Mouse (Mus musculus) hindbrain, postnatal 0 days (tissue): ENCODE results near the gene Gm5415. TPM values are rescaled to one million over a fixed set of nuclear protein-coding genes. Genes with fewer than 3 reads are reported as not detected.
"Not testable (repeated sequence)": the region's sequence is repeated elsewhere in the genome, so short reads cannot be mapped to it uniquely, and the experiment has no call there.

ENCODE experiments used
- ATAC-seq: fragments of 200-750 bp; cut with Nextera tagmentation; 2 replicates; pipeline ENCODE4 v1.8.0; 2017; ENCODE audit warnings: mild to moderate bottlenecking, moderate TSS enrichment, moderate library complexity
- DNase-seq: peaks from one replicate; pipeline ENCODE4 v3.0.0-alpha.2; 2015; ENCODE audit warnings: low spot score
- H3K27ac ChIP-seq: fragments of 300-500 bp; sonication (generic); 2 replicates; pipeline ENCODE4 v1.5.1; 2014; ENCODE audit warnings: mild to moderate bottlenecking
- H3K27me3 ChIP-seq: fragments of 300-500 bp; sonication (generic); 2 replicates; pipeline ENCODE4 v1.6.1; 2014; ENCODE audit warnings: low read length, mixed read lengths; ENCODE audit not compliant: insufficient read depth
- H3K36me3 ChIP-seq: fragments of 300-500 bp; sonication (generic); 2 replicates; pipeline ENCODE4 v1.6.1; 2014; ENCODE audit warnings: low read length, mixed read lengths; ENCODE audit not compliant: insufficient read depth
- H3K4me1 ChIP-seq: fragments of 300-500 bp; sonication (generic); 2 replicates; pipeline ENCODE4 v1.6.1; 2014; ENCODE audit warnings: antibody characterized with exemption, low read length, mixed read lengths; ENCODE audit not compliant: insufficient read depth
- H3K4me2 ChIP-seq: fragments of 300-500 bp; sonication (generic); 2 replicates; pipeline ENCODE4 v1.6.1; 2014; ENCODE audit warnings: low read depth, mild to moderate bottlenecking, low read length, moderate library complexity, mixed read lengths
- H3K4me3 ChIP-seq: fragments of 300-500 bp; sonication (generic); 2 replicates; pipeline ENCODE4 v1.5.1; 2014; ENCODE audit warnings: low read length
- H3K9ac ChIP-seq: fragments of 300-500 bp; sonication (generic); replicated peaks from 2 replicates; pipeline ENCODE4 v1.6.1; 2014; ENCODE audit warnings: mild to moderate bottlenecking, low read length, moderate library complexity, mixed read lengths
- H3K9me3 ChIP-seq: fragments of 300-500 bp; sonication (generic); 2 replicates; pipeline ENCODE4 v1.6.1; 2016; ENCODE audit warnings: low read length, mixed read lengths
- CTCF ChIP-seq: IDR thresholded peaks from 2 replicates; pipeline ENCODE4 v1.5.1; 2016; ENCODE audit warnings: antibody characterized with exemption, control low read depth, low read depth
- WGBS: fragments of 180-500 bp; shearing (Covaris S2); extraction: QIAGEN DNeasy Blood & Tissue Kit; methylation state at CpG from one replicate; pipeline ENCODE4 v1.1.7; 2014; 5-methylcytosine and 5-hydroxymethylcytosine counted together
- polyA plus RNA-seq: library from polyadenylated mRNA; unstranded; fragments of >200 nt; fragmentation: Nextera tagmentation; extraction: Ambion mirVana; gene quantifications from 2 replicates; pipeline ENCODE4 v1.2.1, GENCODE M21; 2015
- total RNA-seq: library from RNA; depleted of rRNA; stranded (reverse); fragments of >200 nt; gene quantifications from 2 replicates; pipeline ENCODE4 v1.2.3, GENCODE M21; 2014; rRNA removed

Gene Gm5415
- total RNA-seq (0.05 TPM in 1 of 2 replicates, not detected in the other), polyA plus RNA-seq (0.19 and 0.20 TPM in 2 replicates)

DNA sequence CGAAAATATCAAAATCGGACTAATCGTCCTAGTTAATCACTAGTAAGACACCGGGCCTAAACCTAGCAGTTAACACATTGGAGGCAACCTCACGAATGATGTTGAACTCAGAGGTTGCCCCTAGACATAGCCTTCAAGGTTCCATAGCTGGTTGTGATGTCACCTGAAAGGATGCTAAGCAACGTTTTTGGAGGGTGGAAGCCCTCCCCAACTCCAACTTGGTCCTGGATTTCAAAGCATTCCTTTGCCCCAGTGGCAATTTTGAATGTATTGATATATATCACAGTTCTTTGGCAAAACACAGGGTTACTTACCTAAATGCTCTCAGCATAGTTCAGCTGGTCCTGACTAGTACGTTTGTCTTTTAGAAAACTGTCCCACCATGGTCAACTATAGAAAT is at the start of gene Gm5415:
TSS of gene Gm5415 (minus strand) at position 101 of the 400 bp plus-strand sequence.
- H3K4me2 ChIP-seq, H3K36me3 ChIP-seq, H3K4me1 ChIP-seq, H3K27ac ChIP-seq, ATAC-seq, H3K9ac ChIP-seq, DNase-seq, H3K4me3 ChIP-seq, H3K27me3 ChIP-seq, H3K9me3 ChIP-seq: not testable (repeated sequence)
- 74% methylated on average over 2 of the region's 7 CpGs for WGBS

DNA sequence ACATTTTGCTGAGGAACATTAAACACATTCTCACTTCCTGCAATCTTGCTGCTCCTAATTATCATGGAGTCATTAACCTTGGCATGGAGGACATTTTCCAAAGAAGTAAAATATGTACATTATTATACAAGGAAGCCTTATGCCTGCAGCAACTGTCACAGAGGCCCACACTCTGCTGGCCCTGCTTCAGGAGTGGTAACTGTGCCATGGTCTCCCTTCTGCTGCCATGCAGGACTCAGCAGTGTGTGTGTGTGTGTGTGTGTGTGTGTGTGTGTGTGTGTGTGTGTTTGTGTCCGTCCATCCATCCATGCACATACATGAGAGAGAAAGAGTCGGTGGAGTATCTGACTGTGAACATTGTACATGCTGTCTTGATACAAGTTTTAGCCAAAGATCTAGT is 21.8 kb upstream of the Gm5415 start:
- WGBS = 76% methylated on average over 2 of the region's 2 CpGs
- no peak for TF ChIP-seq CTCF
- no peaks in the 10 kb centered on the region for H3K4me1 ChIP-seq
- DNase-seq (no peak), ATAC-seq (no peak)
- no peaks in the 10 kb centered on the region for H3K9me3 ChIP-seq
- no peaks in the 10 kb centered on the region for H3K36me3 ChIP-seq
- no peak overlapping the region for H3K4me3 ChIP-seq
- no peak overlapping the region for H3K4me2 ChIP-seq
- no peak overlapping the region for H3K27ac ChIP-seq
- H3K27me3 ChIP-seq = no peaks in the 10 kb centered on the region
- no peak overlapping the region for H3K9ac ChIP-seq

DNA sequence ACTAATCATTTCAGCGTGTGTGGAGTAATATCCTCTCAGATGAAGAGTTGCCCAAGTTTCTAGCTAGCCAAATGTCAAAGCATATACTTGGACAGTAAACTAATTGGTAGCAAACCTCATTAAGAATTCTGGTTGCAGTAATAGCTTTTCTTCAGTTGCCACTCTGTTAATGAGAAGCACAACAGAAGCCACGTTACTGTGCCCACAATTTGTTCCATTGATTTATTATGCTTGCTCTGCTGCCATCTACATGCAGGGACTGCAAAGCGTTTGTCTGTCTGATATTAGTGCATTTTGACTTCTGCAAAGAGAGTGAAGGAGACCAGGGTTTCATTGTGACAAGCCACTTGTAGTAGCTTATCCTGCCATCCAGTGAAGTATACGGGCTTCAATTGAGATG is 6.8 kb upstream of the Gm5415 start:
- TF ChIP-seq CTCF = peak; percentile 66
- DNase-seq (peak; percentile 76), ATAC-seq (peak; percentile 27; the same call in 1 of the 2 replicates)
- no peak overlapping the region for H3K9ac ChIP-seq
- H3K36me3 ChIP-seq = no peaks in the 10 kb centered on the region
- 0 out of 2 replicates have a peak, but pooled peaks cover 3% of the 10 kb centered on the region for H3K4me1 ChIP-seq
- no peak overlapping the region for H3K4me2 ChIP-seq
- WGBS = 32% methylated on average over 4 of the region's 4 CpGs
- H3K27me3 ChIP-seq = no peaks in the 10 kb centered on the region
- no peak overlapping the region for H3K4me3 ChIP-seq
- no peaks in the 10 kb centered on the region for H3K9me3 ChIP-seq
- H3K27ac ChIP-seq = no peak overlapping the region

DNA sequence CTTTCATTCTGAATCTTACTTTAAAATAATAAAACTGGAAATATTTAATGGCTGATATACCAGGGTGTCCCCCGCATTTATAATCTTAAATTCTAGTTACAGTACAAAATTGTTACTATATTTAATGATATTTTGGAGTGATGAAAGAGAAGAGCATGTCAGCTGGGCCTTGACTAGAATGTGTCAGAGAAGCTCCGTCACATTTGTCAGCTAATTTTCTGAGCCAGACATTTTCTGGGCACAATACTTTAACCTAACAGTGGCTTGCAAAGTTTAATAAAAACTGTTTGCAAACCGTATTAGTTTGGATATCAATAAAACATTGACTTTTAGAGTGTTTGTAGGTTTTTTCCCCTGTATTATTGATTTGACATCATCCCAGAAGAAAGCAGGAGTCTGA is 6.4 kb upstream of the Gm5415 start:
- no peak for ATAC-seq
- no peaks in the 10 kb centered on the region for H3K9me3 ChIP-seq

DNA sequence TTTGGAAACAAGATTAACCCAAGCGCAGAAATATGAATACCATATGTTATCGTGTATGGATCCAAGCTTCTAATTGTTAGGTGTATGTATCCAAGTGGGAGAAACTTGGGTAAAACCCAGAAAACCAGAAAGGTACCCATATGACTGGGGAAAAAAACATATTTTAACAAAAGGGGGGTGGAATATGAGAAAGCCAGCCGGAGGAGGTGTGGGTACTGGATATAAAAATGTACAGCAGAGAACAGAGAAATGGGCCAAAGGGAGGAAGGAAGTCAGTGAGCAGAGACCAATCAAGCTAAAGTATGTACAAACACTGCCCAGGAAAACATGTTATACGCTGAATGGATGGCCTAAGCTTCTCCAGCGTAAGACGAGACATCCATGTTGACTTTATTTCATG is 43.7 kb downstream of the Gm5415 start:
- DNase-seq (no peak), ATAC-seq (no peak)
- Histone ChIP-seq H3K4me3 (no peak overlapping the region), H3K4me1 (no peaks in the 10 kb centered on the region), H3K9me3 (no peaks in the 10 kb centered on the region), H3K27ac (no peak overlapping the region), H3K27me3 (no peaks in the 10 kb centered on the region), H3K36me3 (no peaks in the 10 kb centered on the region), H3K9ac (no peak overlapping the region), H3K4me2 (no peak overlapping the region)
- TF ChIP-seq CTCF = no peak
- 89% methylated on average over 6 of the region's 6 CpGs for WGBS

More for the DNA sequence above, 6.4 kb upstream of the Gm5415 start:
- no peak for TF ChIP-seq CTCF
- Histone ChIP-seq H3K4me3 (no peak overlapping the region), H3K27me3 (no peaks in the 10 kb centered on the region), H3K27ac (no peak overlapping the region), H3K36me3 (no peaks in the 10 kb centered on the region), H3K4me2 (no peak overlapping the region), H3K4me1 (0 out of 2 replicates have a peak, but pooled peaks cover 3% of the 10 kb centered on the region), H3K9ac (no peak overlapping the region)
- WGBS = 78% methylated on average over 3 of the region's 3 CpGs
- DNase-seq = no peak
